Mouse (Mus musculus) hindbrain, postnatal 0 days (tissue): ENCODE data around the gene Tbx1. TPM values are rescaled to one million over a fixed set of nuclear protein-coding genes. Genes with fewer than 3 reads are reported as not detected.

ENCODE experiments used
- ATAC-seq: fragments of 200-750 bp; cut with Nextera tagmentation; 2 replicates; pipeline ENCODE4 v1.8.0; 2017; ENCODE audit warnings: mild to moderate bottlenecking, moderate TSS enrichment, moderate library complexity
- DNase-seq: peaks from one replicate; pipeline ENCODE4 v3.0.0-alpha.2; 2015; ENCODE audit warnings: low spot score
- H3K27ac ChIP-seq: fragments of 300-500 bp; sonication (generic); 2 replicates; pipeline ENCODE4 v1.5.1; 2014; ENCODE audit warnings: mild to moderate bottlenecking
- H3K27me3 ChIP-seq: fragments of 300-500 bp; sonication (generic); 2 replicates; pipeline ENCODE4 v1.6.1; 2014; ENCODE audit warnings: low read length, mixed read lengths; ENCODE audit not compliant: insufficient read depth
- H3K36me3 ChIP-seq: fragments of 300-500 bp; sonication (generic); 2 replicates; pipeline ENCODE4 v1.6.1; 2014; ENCODE audit warnings: low read length, mixed read lengths; ENCODE audit not compliant: insufficient read depth
- H3K4me1 ChIP-seq: fragments of 300-500 bp; sonication (generic); 2 replicates; pipeline ENCODE4 v1.6.1; 2014; ENCODE audit warnings: antibody characterized with exemption, low read length, mixed read lengths; ENCODE audit not compliant: insufficient read depth
- H3K4me2 ChIP-seq: fragments of 300-500 bp; sonication (generic); 2 replicates; pipeline ENCODE4 v1.6.1; 2014; ENCODE audit warnings: low read depth, mild to moderate bottlenecking, low read length, moderate library complexity, mixed read lengths
- H3K4me3 ChIP-seq: fragments of 300-500 bp; sonication (generic); 2 replicates; pipeline ENCODE4 v1.5.1; 2014; ENCODE audit warnings: low read length
- H3K9ac ChIP-seq: fragments of 300-500 bp; sonication (generic); replicated peaks from 2 replicates; pipeline ENCODE4 v1.6.1; 2014; ENCODE audit warnings: mild to moderate bottlenecking, low read length, moderate library complexity, mixed read lengths
- H3K9me3 ChIP-seq: fragments of 300-500 bp; sonication (generic); 2 replicates; pipeline ENCODE4 v1.6.1; 2016; ENCODE audit warnings: low read length, mixed read lengths
- CTCF ChIP-seq: IDR thresholded peaks from 2 replicates; pipeline ENCODE4 v1.5.1; 2016; ENCODE audit warnings: antibody characterized with exemption, control low read depth, low read depth
- WGBS: fragments of 180-500 bp; shearing (Covaris S2); extraction: QIAGEN DNeasy Blood & Tissue Kit; methylation state at CpG from one replicate; pipeline ENCODE4 v1.1.7; 2014; 5-methylcytosine and 5-hydroxymethylcytosine counted together
- polyA plus RNA-seq: library from polyadenylated mRNA; unstranded; fragments of >200 nt; fragmentation: Nextera tagmentation; extraction: Ambion mirVana; gene quantifications from 2 replicates; pipeline ENCODE4 v1.2.1, GENCODE M21; 2015
- total RNA-seq: library from RNA; depleted of rRNA; stranded (reverse); fragments of >200 nt; gene quantifications from 2 replicates; pipeline ENCODE4 v1.2.3, GENCODE M21; 2014

The Tbx1 gene
- total and polyA plus RNA-seq, 2 experiments from 2014 or later, result 0.37 to 0.51 TPM

- peaks cover 21% of the 10 kb centered on the region for H3K4me1 ChIP-seq
- peaks cover 12% of the 10 kb centered on the region; the same call in 1 of the 2 replicates for H3K27me3 ChIP-seq
- ATAC-seq (no peak), DNase-seq (no peak)
- TF ChIP-seq CTCF, result no peak
- 48% methylated on average over 7 of the region's 7 CpGs for WGBS
- peak overlapping the region; percentile 81 for H3K4me2 ChIP-seq
- H3K4me3 ChIP-seq, result peak overlapping the region; percentile 84
- H3K36me3 ChIP-seq, result peaks cover 15% of the 10 kb centered on the region
- no peaks in the 10 kb centered on the region for H3K9me3 ChIP-seq
- H3K9ac ChIP-seq, result peak overlapping the region; percentile 91
- peak overlapping the region; percentile 88; the same call in 1 of the 2 replicates for H3K27ac ChIP-seq
These were observed 37.9 kb upstream of the Tbx1 start for GRCm38 (mm10) chr16:18628206-18628947.

- TF ChIP-seq CTCF, result no peak
- peaks cover 21% of the 10 kb centered on the region for H3K4me1 ChIP-seq
- peak overlapping the region; percentile 81 for H3K4me2 ChIP-seq
- H3K27ac ChIP-seq, result no peak overlapping the region
- H3K4me3 ChIP-seq, result peak overlapping the region; percentile 48; the same call in 1 of the 2 replicates
- ATAC-seq, result no peak
- H3K9me3 ChIP-seq, result no peaks in the 10 kb centered on the region
- WGBS, result 41% methylated on average over 3 of the region's 3 CpGs
- peaks cover 24% of the 10 kb centered on the region for H3K27me3 ChIP-seq
- DNase-seq, result no peak
- H3K36me3 ChIP-seq, result peaks cover 27% of the 10 kb centered on the region
- 0 out of 2 replicates have a peak overlapping the region, but pooled peaks have one; percentile 13 for H3K9ac ChIP-seq
These were observed 36.7 kb upstream of the Tbx1 start for GRCm38 (mm10) chr16:18627163-18627562.

GRCm38 (mm10) chr16:18626376-18626878, 36.0 kb upstream of the Tbx1 start, which contains the start of gene Gm49601:
TSS of gene Gm49601 (minus strand) at chr16:18626427.
- TF ChIP-seq CTCF, result peak; percentile 83
- DNase-seq (peak; percentile 89), ATAC-seq (peak; percentile 41)
- H3K36me3 ChIP-seq, result peaks cover 29% of the 10 kb centered on the region
- peak within 1 kb of the TSS; percentile 60 for H3K9ac ChIP-seq
- no peaks in the 10 kb centered on the region for H3K9me3 ChIP-seq
- 2% methylated on average over 64 of the region's 65 CpGs for WGBS
- H3K27ac ChIP-seq, result 0 out of 2 replicates have a peak within 1 kb of the TSS, but pooled peaks have one; percentile 20
- H3K4me3 ChIP-seq, result peak within 1 kb of the TSS; percentile 48
- peaks cover 31% of the 10 kb centered on the region for H3K27me3 ChIP-seq
- H3K4me1 ChIP-seq, result peaks cover 24% of the 10 kb centered on the region
- H3K4me2 ChIP-seq, result peak within 1 kb of the TSS; percentile 81

- Histone ChIP-seq H3K4me2 (peak overlapping the region; percentile 81), H3K36me3 (peaks cover 29% of the 10 kb centered on the region), H3K27ac (no peak overlapping the region), H3K9me3 (no peaks in the 10 kb centered on the region), H3K9ac (peak overlapping the region; percentile 60), H3K27me3 (peaks cover 34% of the 10 kb centered on the region), H3K4me1 (peaks cover 30% of the 10 kb centered on the region), H3K4me3 (peak overlapping the region; percentile 48)
- no peak for TF ChIP-seq CTCF
- 15% methylated on average over 26 of the region's 26 CpGs for WGBS
- DNase-seq, result no peak
- ATAC-seq, result no peak
These were observed 35.4 kb upstream of the Tbx1 start for GRCm38 (mm10) chr16:18625791-18626311.

- peaks cover 29% of the 10 kb centered on the region for H3K36me3 ChIP-seq
- H3K4me1 ChIP-seq, result peaks cover 32% of the 10 kb centered on the region
These were observed 34.6 kb upstream of the Tbx1 start for GRCm38 (mm10) chr16:18625097-18625496.

GRCm38 (mm10) chr16:18624641-18625040, 34.2 kb upstream of the Tbx1 start:
- no peak overlapping the region for H3K27ac ChIP-seq
- H3K4me2 ChIP-seq, result no peak overlapping the region
- no peak overlapping the region for H3K9ac ChIP-seq
- no peak for DNase-seq
- H3K4me1 ChIP-seq, result peaks cover 32% of the 10 kb centered on the region
- peaks cover 29% of the 10 kb centered on the region for H3K36me3 ChIP-seq
- H3K27me3 ChIP-seq, result peaks cover 34% of the 10 kb centered on the region
- TF ChIP-seq CTCF, result no peak
- ATAC-seq, result no peak
- WGBS, result 51% methylated on average over 15 of the region's 15 CpGs
- H3K4me3 ChIP-seq, result no peak overlapping the region
- no peaks in the 10 kb centered on the region for H3K9me3 ChIP-seq

More at GRCm38 (mm10) chr16:18625097-18625496, 34.6 kb upstream of the Tbx1 start:
- Histone ChIP-seq H3K9me3 (no peaks in the 10 kb centered on the region), H3K4me3 (no peak overlapping the region), H3K4me2 (no peak overlapping the region), H3K27me3 (peaks cover 34% of the 10 kb centered on the region), H3K9ac (no peak overlapping the region), H3K27ac (no peak overlapping the region)
- DNase-seq (no peak), ATAC-seq (no peak)
- TF ChIP-seq CTCF, result no peak
- WGBS, result 59% methylated on average over 14 of the region's 14 CpGs
